Mouse (Mus musculus) gastrocnemius, postnatal 10 days (tissue): ENCODE measurements at regions not wholly inside any gene's neighbourhood (a gene's known extent, or its start where the extent isn't known, plus 50 kb on each side); places are given as distances from the start of the nearest gene placed in this dataset.
"Not testable (repeated sequence)": the region's sequence is repeated elsewhere in the genome, so short reads cannot be mapped to it uniquely, and the experiment has no call there.

ENCODE experiments used
- DNase-seq: peaks from one replicate; pipeline ENCODE4 v3.0.0; 2021; ENCODE audit warnings: mixed read lengths

DNA sequence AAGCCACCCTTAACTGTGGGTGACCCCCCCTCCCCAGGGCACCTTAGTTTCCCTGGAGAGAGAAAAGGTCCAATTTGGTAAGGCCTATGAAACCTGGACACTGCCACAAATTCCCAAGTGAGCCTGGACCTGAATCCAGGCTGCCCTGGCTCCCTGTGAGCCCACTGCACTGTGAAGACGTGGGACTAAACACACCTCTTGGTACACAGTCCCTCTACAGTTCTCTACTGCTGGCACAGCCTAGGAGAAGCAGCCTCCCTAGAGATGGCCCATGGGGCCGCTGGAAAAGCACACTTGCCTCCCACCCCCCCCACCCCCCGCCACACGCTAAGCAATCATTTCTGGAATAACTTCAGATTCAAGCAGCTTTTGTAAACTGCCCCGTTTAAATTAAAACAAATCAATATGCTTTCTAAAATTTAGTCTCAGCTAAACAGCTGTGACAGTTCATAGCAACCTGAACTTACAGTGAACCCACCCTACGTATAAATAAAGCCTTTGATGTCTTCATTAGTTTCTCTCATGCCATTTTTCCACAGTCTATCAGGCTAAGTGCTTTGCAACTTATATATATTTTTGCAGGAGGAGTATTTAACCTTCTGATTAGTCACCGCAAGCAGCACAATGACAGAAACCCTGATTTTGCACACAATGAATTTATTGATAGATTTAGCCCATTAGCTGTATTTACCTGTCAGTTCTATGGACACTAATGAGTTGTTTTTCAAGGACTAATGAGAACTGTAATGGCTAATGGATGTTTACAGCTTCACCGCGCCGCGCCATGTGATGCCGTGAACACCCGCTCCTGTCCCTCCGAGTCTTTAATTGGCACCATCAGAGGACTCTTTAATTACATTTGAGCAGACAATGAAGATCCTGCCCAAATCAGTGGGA lies 215.3 kb downstream of the 3100002H09Rik start:
- DNase-seq = no peak

DNA sequence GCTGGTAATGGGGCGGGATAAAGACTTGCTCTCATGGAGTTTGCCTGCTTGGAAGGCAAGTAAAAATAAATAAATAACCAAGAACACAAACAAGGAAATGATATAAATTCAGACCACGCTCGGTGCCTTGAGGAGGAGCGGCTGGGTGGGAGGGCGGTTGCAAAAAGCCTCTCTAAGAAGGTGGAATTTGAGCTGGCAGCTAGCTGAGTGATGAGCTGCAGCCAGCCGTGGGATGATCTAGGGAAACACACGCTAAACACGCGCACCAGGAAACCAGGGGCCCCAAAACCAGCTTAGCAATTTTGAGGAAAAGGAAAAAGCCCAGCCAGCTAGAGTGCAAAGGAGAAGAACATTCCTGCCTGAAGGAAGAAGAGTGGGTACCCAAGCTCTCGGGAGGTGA lies 217.0 kb downstream of the 3100002H09Rik start:
- no peak for DNase-seq

DNA sequence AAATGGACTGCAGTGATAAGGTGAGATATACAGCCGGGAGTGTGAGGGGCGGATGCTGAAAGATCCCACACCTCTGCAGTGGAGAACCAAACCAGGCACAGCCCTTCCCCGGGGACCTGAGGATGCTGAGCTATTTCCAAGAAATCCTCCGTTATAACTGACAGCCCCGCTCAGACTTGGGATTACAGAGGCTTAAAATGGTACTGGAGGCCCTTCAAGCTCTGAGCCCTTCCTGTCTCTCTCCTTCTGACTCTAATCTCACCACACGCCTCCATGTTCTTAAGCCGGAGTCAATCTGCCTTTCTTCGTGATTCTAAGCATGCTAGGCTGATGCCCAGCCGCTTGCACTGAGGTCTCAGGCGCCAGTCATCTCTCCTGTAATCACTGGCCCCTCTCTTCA lies 221.5 kb downstream of the 3100002H09Rik start:
- no peak for DNase-seq

- no peak for DNase-seq
Observed at GRCm38 (mm10) chr4:124385106-124386055, 225.2 kb downstream of the 3100002H09Rik start.

DNA sequence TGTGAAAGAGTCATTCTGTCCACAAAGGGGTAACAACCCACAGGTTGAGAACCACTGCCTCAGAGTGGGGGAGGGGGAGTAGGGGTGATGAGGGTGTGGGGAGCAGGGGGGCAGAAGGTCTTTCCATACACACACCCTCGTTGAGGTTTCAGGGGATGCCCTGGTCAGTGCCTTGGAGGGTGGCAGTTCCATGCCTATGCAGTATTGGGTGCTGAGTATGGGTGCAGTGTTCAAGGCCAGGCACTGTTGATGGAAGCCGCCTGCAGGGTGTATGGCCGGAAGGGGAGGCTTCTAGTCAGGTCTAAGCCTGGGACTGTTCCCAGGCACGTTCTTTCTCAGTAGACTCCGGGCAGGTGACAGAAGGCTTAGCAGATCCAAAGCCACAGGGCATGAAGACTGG lies 234.1 kb downstream of the 3100002H09Rik start:
- DNase-seq = no peak

DNA sequence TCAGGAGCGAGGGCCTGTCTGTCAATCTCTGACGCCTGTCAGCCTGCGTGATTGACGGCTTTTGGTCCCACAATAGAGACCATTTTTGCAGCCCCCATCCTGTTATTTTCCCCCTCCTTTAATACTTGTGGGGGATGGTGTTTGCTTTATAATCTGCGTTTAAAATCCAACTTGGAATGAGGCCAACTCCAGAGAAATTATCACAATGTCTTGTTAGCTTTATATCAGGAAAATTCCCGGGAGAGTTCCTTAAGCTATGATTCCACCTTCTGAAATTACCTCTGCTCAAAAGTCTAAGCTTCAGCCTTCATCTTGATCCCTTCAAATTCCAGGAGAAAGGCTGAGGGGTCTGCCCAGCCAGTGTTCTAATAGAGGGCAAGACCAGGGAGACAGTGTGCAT lies 235.0 kb downstream of the 3100002H09Rik start:
- no peak for DNase-seq

GRCm38 (mm10) chr4:124368831-124369230 lies 241.8 kb downstream of the 3100002H09Rik start:
- DNase-seq = no peak

DNA sequence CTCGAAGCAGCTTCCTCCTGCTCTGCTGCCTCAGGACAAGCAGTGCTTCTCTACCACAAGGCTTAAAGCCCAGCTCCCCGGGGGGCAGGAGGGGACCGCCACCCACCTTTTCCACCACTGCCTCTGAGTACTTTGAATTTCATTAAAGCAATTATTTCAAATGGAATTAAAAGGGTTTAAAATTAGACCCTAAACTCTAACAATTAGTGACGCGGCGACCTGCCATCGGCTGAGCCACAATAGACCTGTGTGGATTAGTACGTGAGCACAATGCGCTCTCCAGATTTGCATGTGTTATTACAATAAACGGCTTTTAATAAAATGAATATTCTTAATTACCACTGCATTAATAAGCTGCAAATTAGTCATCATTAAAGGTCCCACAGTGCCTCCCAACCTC lies 242.5 kb downstream of the 3100002H09Rik start:
- no peak for DNase-seq

DNA sequence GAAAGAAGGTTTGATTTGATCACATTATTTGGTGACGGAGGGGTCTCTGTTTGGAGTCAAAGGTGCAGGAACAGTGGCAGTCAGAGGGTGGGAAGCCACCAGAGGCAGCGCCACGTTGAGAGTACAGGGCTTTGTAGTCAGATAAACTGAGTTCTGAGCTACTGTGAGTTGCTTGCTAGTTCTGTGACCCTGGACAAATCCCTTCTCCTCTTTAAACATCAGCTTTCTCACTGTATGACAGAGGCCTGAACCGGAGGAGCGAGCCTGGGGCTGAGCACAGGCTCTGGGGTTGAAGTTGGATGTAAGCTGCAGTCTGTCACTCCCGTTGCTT lies 250.1 kb downstream of the 3100002H09Rik start:
- DNase-seq = no peak

- no peak for DNase-seq
Observed at GRCm38 (mm10) chr4:124359707-124360577, 250.7 kb downstream of the 3100002H09Rik start.

GRCm38 (mm10) chr4:124358456-124358855 lies 252.1 kb downstream of the 3100002H09Rik start:
- DNase-seq = not testable (repeated sequence)

- no peak for DNase-seq
Observed at GRCm38 (mm10) chr4:124350361-124350760, 260.2 kb downstream of the 3100002H09Rik start.

- no peak for DNase-seq
Observed at GRCm38 (mm10) chr4:124349610-124350295, 260.9 kb downstream of the 3100002H09Rik start.

DNA sequence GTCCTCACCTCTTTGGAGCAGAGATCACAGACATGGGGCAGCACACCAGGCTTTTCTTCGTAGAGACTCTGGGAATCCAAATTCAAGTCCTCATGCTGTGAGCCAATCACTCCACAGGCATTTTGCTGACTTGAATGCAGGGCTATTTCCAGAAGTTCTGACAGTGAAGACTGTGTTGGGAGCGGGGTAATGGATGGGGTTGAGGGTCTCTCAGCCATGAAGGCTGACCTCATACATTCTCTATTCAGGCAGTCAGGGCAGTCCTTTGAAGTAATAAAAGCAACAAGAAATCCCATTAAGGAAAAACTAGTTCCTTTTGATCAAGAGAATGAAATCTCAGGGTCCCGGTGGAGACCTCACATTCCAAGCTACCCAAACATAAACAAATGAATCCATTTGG lies 261.5 kb downstream of the 3100002H09Rik start:
- DNase-seq = no peak

DNA sequence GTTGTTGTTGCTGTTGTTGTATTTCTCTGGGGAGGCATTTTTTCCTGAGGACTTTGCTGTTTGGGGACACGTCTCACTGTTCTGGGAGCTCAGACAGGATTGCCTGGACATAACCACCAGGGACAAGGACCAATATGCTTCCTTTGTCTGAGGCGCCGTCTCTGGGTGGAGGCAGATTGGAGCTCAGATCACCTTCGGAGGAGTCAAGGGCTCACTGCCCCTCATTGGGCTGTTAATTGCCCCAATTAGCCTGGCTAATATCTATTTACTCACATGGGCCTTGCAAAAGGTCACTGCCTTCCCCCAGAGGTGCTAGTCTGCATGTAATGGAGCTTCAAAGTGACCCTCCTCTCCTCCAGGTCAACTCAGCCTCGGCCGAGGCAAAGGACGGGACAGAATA lies 270.5 kb downstream of the 3100002H09Rik start:
- DNase-seq = no peak

DNA sequence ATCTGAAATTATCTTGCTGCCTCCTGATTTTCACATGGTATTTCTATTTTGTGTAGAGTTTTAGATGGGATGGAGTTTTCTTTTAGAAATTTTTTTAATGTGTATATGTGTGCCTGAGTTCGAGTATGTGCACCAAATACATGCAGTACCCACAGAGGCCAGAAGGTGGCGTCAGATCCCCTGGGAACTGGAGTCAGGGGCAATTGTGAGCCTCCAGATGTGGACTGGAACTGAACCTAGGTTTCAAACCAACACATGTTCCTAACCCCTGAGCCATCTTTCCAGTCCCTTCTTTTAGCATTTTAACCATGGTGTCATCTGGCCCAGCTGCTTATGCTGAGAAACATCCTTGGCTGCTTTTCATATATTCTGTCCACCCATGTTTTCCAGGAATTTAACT lies 274.9 kb downstream of the 3100002H09Rik start:
- no peak for DNase-seq

GRCm38 (mm10) chr4:124332974-124333373 lies 277.6 kb downstream of the 3100002H09Rik start:
- DNase-seq = no peak

GRCm38 (mm10) chr4:124332416-124332815 lies 278.2 kb downstream of the 3100002H09Rik start:
- no peak for DNase-seq

DNA sequence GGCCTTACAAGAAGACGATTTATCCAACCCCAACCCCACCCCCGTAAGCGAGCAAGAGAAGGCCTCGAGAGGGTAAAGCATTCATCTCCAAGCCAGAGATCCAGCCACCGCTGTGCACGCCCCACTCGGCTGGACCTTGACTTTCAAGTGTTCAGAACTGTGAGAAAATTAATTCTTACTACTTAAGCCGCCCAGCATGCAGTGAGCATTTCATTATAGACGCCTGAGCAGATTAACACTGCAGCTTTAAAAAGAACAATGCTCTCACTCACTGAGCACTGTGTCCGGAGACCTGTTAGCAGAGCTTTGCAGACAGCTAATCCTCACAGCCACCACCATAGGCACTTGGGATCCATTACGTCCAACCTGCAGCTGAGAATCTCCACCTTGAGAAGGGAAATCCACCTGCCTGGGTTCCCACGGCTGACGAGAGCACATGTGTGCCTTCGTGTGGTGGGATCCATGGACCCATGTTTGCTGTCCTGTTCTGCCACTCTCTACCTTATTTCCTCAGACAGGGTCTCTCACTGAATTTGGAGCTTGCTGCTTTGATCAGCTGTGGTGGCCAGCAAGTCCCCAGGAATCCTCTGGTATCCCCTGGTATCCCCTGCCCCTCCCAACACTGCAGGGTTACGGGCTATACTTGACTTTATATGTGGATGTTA lies 281.4 kb downstream of the 3100002H09Rik start:
- no peak for DNase-seq

DNA sequence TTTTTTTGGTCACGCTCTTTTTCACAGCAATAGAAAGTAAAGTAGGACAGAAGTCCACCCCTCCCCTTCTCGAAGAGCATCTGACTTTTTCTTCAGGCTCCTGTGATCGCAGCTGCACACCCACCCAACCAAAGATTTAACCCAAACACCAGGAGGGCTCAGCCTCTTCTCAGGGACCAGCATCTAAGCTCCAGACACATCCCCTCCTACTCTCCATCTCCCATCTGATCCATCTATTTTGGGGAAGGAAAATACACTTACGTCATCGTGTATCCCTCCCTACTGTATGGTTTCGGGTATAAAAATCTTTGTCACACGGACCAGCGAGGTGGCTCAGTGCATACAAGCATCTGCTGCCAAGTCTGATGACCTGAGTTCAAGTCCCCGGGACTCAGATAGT lies 284.3 kb downstream of the 3100002H09Rik start:
- DNase-seq = no peak

- DNase-seq = no peak
Observed at GRCm38 (mm10) chr4:124323589-124323988, 287.0 kb downstream of the 3100002H09Rik start.
